Mouse (Mus musculus) heart, postnatal 0 days (tissue): ENCODE measurements at regions not wholly inside any gene's neighbourhood (a gene's known extent, or its start where the extent isn't known, plus 50 kb on each side); places are given as distances from the start of the nearest gene placed in this dataset.

Source experiments
- ATAC-seq: fragments of 200-750 bp; cut with Nextera tagmentation; 2 replicates; pipeline ENCODE4 v1.8.0; 2017; ENCODE audit warnings: low read depth, moderate number of reproducible peaks, moderate library complexity; ENCODE audit not compliant: insufficient read depth
- DNase-seq: peaks from one replicate; pipeline ENCODE4 v3.0.0-alpha.2; 2016; ENCODE audit warnings: low spot score
- H3K27ac ChIP-seq: fragments of 300-500 bp; sonication (generic); 2 replicates; pipeline ENCODE4 v1.5.1; 2014; ENCODE audit warnings: low read depth, mild to moderate bottlenecking
- H3K27me3 ChIP-seq: fragments of 300-500 bp; sonication (generic); 2 replicates; pipeline ENCODE4 v1.6.1; 2014; ENCODE audit warnings: low read length, mixed read lengths; ENCODE audit not compliant: control insufficient read depth, insufficient read depth
- H3K36me3 ChIP-seq: fragments of 300-500 bp; sonication (generic); replicated peaks from 2 replicates; pipeline ENCODE4 v1.6.1; 2014; ENCODE audit warnings: low read length, mixed read lengths; ENCODE audit not compliant: control insufficient read depth, insufficient read depth
- H3K4me1 ChIP-seq: fragments of 300-500 bp; sonication (generic); 2 replicates; pipeline ENCODE4 v1.6.1; 2014; ENCODE audit warnings: antibody characterized with exemption; ENCODE audit not compliant: control insufficient read depth, insufficient read depth
- H3K4me2 ChIP-seq: fragments of 300-500 bp; sonication (generic); 2 replicates; pipeline ENCODE4 v1.6.1; 2014; ENCODE audit warnings: low read depth, mild to moderate bottlenecking, low read length, moderate library complexity
- H3K4me3 ChIP-seq: fragments of 300-500 bp; sonication (generic); 2 replicates; pipeline ENCODE4 v1.5.1; 2014; ENCODE audit warnings: low read depth, low read length
- H3K9ac ChIP-seq: fragments of 300-500 bp; sonication (generic); replicated peaks from 2 replicates; pipeline ENCODE4 v1.6.1; 2014; ENCODE audit warnings: low read depth, low read length, mixed read lengths
- H3K9me3 ChIP-seq: fragments of 300-500 bp; sonication (generic); replicated peaks from 2 replicates; pipeline ENCODE4 v1.6.1; 2016; ENCODE audit warnings: low read length; ENCODE audit not compliant: control insufficient read depth
- CTCF ChIP-seq: IDR thresholded peaks from 2 replicates; pipeline ENCODE4 v1.5.1; 2016; ENCODE audit warnings: antibody characterized with exemption, control low read depth, low read depth
- EP300 ChIP-seq: IDR thresholded peaks from 2 replicates; pipeline ENCODE4 v1.6.1; 2016; ENCODE audit warnings: antibody characterized with exemption, low read depth
- WGBS: fragments of 180-500 bp; shearing (Covaris S2); extraction: QIAGEN DNeasy Blood & Tissue Kit; methylation state at CpG from one replicate; pipeline ENCODE4 v1.1.7; 2014; 5-methylcytosine and 5-hydroxymethylcytosine counted together

DNA sequence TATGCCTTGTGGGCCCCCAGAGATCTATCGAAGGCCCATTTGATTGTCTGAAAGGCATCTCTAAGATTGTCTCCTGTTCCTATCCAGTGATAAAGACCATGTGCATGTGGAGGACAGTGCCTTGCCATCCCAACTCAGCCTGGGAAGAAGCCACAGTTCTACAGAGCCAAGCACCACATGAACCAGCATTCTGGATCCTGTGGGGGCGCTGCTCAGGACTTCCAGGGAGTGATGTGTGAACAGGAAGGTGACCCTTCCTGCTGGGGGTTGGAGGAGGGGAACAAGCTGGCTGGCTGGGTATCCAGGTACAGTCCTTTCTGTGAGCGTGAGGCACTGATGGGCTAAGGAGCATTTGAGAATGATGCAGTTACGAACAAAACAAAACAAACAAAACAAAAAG is 163.8 kb downstream of the Gm26897 start:
- 60% methylated on average over 4 of the region's 4 CpGs for WGBS
- ATAC-seq (no peak), DNase-seq (no peak)
- no peak overlapping the region for H3K27ac ChIP-seq
- H3K4me1 ChIP-seq: no peaks in the 10 kb centered on the region
- no peak for TF ChIP-seq EP300
- TF ChIP-seq CTCF: peak; percentile 14; the same call in 1 of the 2 replicates
- no peak overlapping the region for H3K9ac ChIP-seq
- H3K27me3 ChIP-seq: 0 out of 2 replicates have a peak, but pooled peaks cover 13% of the 10 kb centered on the region
- no peak overlapping the region for H3K4me2 ChIP-seq
- no peaks in the 10 kb centered on the region for H3K36me3 ChIP-seq
- H3K9me3 ChIP-seq: no peaks in the 10 kb centered on the region
- no peak overlapping the region for H3K4me3 ChIP-seq

DNA sequence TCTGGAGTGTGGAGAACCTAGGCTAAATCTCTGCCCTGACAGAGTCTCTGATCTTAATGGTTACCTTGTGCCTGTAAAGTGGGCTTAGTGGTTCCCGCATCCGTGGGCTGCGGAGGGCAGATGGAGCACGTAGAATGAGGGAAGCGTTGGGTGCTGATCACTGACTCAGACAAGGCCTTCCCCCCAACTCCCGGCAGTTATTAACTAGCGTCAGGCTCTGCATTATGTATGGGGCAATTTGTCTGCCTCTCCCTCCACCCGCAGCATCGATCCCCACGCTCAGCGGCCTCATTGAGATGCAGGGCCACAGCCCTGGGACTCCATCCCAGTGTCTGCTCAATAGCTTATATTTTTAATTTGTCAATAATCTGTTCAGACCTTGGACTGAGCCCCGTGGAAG is 164.8 kb downstream of the Gm26897 start:
- DNase-seq: no peak
- no peak overlapping the region for H3K9ac ChIP-seq
- H3K4me1 ChIP-seq: no peaks in the 10 kb centered on the region
- H3K4me3 ChIP-seq: no peak overlapping the region
- 0 out of 2 replicates have a peak, but pooled peaks cover 15% of the 10 kb centered on the region for H3K27me3 ChIP-seq
- no peaks in the 10 kb centered on the region for H3K9me3 ChIP-seq
- H3K4me2 ChIP-seq: no peak overlapping the region
- H3K36me3 ChIP-seq: no peaks in the 10 kb centered on the region
- WGBS: 68% methylated on average over 12 of the region's 12 CpGs
- no peak for TF ChIP-seq EP300
- TF ChIP-seq CTCF: no peak
- ATAC-seq: no peak
- H3K27ac ChIP-seq: no peak overlapping the region

GRCm38 (mm10) chr5:111901197-111901596 is 167.5 kb downstream of the Gm26897 start:
- TF ChIP-seq CTCF (no peak), EP300 (no peak)
- no peak overlapping the region for H3K4me2 ChIP-seq
- H3K9ac ChIP-seq: no peak overlapping the region
- no peaks in the 10 kb centered on the region for H3K36me3 ChIP-seq
- DNase-seq: no peak
- no peak for ATAC-seq
- H3K4me3 ChIP-seq: no peak overlapping the region
- 0 out of 2 replicates have a peak, but pooled peaks cover 6% of the 10 kb centered on the region for H3K27me3 ChIP-seq
- no peaks in the 10 kb centered on the region for H3K4me1 ChIP-seq
- no peaks in the 10 kb centered on the region for H3K9me3 ChIP-seq
- H3K27ac ChIP-seq: no peak overlapping the region
- WGBS: 57% methylated on average over 5 of the region's 5 CpGs

GRCm38 (mm10) chr5:111901678-111902077 is 168.0 kb downstream of the Gm26897 start:
- no peak for ATAC-seq
- TF ChIP-seq EP300 (no peak), CTCF (no peak)
- H3K27me3 ChIP-seq: 0 out of 2 replicates have a peak, but pooled peaks cover 6% of the 10 kb centered on the region
- no peak overlapping the region for H3K4me3 ChIP-seq
- no peaks in the 10 kb centered on the region for H3K36me3 ChIP-seq
- no peaks in the 10 kb centered on the region for H3K9me3 ChIP-seq
- H3K9ac ChIP-seq: no peak overlapping the region
- H3K4me2 ChIP-seq: no peak overlapping the region
- peak; percentile 37 for DNase-seq
- no peaks in the 10 kb centered on the region for H3K4me1 ChIP-seq
- no peak overlapping the region for H3K27ac ChIP-seq
- WGBS: 11% methylated on average over 5 of the region's 5 CpGs

DNA sequence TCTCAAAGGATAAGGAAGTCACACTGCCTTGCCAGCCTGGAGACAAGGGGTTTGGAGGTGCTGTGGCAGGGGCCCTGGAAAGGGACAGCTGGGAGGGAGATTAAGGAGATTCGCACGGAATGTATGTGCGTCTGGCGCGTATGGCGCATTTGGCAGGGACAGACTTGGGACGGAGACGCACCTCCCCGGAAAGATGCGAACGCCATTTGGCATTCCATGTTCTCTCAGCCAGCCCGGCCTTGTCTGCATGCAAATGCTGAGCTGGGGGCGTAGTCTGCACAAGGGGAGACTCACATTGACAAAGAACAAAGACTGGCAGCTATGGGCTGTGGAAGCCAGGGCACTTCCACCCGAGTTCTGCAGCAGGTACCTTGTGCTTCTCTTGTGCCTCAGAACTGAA is 174.4 kb downstream of the Gm26897 start:
- 78% methylated on average over 14 of the region's 14 CpGs for WGBS
- TF ChIP-seq CTCF (no peak), EP300 (no peak)
- H3K4me3 ChIP-seq: no peak overlapping the region
- no peak for DNase-seq
- no peak for ATAC-seq
- H3K4me1 ChIP-seq: no peaks in the 10 kb centered on the region
- H3K9ac ChIP-seq: no peak overlapping the region
- H3K27ac ChIP-seq: no peak overlapping the region
- no peak overlapping the region for H3K4me2 ChIP-seq
- no peaks in the 10 kb centered on the region for H3K9me3 ChIP-seq
- 0 out of 2 replicates have a peak, but pooled peaks cover 16% of the 10 kb centered on the region for H3K27me3 ChIP-seq
- no peaks in the 10 kb centered on the region for H3K36me3 ChIP-seq

DNA sequence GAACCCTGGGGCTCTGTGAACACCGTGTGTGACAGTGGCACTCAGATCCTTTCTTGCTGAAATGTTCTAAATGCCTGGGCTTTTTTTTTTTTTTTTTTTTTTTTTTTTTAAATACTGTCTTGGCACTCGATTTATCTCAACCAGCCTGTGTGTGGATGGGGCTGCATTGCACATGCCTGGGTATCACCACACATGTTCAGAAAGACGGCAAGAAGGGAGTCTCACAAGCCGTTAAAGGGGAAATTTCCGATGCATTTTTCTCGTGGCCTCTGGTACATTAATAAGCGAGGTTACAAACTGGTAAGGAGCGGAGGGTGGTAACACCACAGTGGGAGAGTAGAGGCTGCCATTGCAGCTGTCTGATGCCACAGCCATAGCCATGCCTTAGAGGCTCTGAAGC is 176.8 kb downstream of the Gm26897 start:
- WGBS: 69% methylated on average over 8 of the region's 8 CpGs
- H3K9ac ChIP-seq: no peak overlapping the region
- no peak for ATAC-seq

More for the DNA sequence above, 176.8 kb downstream of the Gm26897 start:
- TF ChIP-seq EP300 (no peak), CTCF (no peak)
- Histone ChIP-seq H3K4me3 (no peak overlapping the region), H3K27ac (no peak overlapping the region), H3K36me3 (no peaks in the 10 kb centered on the region), H3K4me2 (no peak overlapping the region), H3K9me3 (no peaks in the 10 kb centered on the region), H3K27me3 (0 out of 2 replicates have a peak, but pooled peaks cover 16% of the 10 kb centered on the region), H3K4me1 (no peaks in the 10 kb centered on the region)
- no peak for DNase-seq
